Mouse (Mus musculus): ENCODE measurements around the gene Rnf149.
A peak's percentile ranks its signal among the peaks of the same experiment; 100 is the strongest.

The Rnf149 gene

GRCm38 (mm10) chr1:39576431-39577243, 568 bp downstream of the Rnf149 start:
- DNase-seq (ENCODE audit: extremely low read depth, insufficient read length, low spot score), result peak; percentile 83

GRCm38 (mm10) chr1:39575778-39576375, 1.3 kb downstream of the Rnf149 start:
- peak; percentile 8 for DNase-seq (ENCODE audit: extremely low read depth, insufficient read length, low spot score)

- no peak for DNase-seq (ENCODE audit: extremely low read depth, insufficient read length, low spot score)
Measured at GRCm38 (mm10) chr1:39573890-39574289, 3.3 kb downstream of the Rnf149 start.

- DNase-seq (ENCODE audit: extremely low read depth, insufficient read length, low spot score), result no peak
Measured at GRCm38 (mm10) chr1:39571653-39572052, 5.6 kb downstream of the Rnf149 start.

GRCm38 (mm10) chr1:39568079-39568478, 9.1 kb downstream of the Rnf149 start:
- no peak for DNase-seq (ENCODE audit: extremely low read depth, insufficient read length, low spot score)

- DNase-seq (ENCODE audit: extremely low read depth, insufficient read length, low spot score), result no peak
Measured at GRCm38 (mm10) chr1:39564603-39565002, 12.6 kb downstream of the Rnf149 start.

- DNase-seq (ENCODE audit: extremely low read depth, insufficient read length, low spot score), result no peak
Measured at GRCm38 (mm10) chr1:39563161-39563560, 14.0 kb downstream of the Rnf149 start.

- no peak for DNase-seq (ENCODE audit: extremely low read depth, insufficient read length, low spot score)
Measured at GRCm38 (mm10) chr1:39561920-39562319, 15.3 kb downstream of the Rnf149 start.

GRCm38 (mm10) chr1:39559009-39559408, 18.2 kb downstream of the Rnf149 start:
- DNase-seq (ENCODE audit: extremely low read depth, insufficient read length, low spot score), result no peak

- DNase-seq (ENCODE audit: extremely low read depth, insufficient read length, low spot score), result no peak
Measured at GRCm38 (mm10) chr1:39555556-39556415, 21.4 kb downstream of the Rnf149 start.

- no peak for DNase-seq (ENCODE audit: extremely low read depth, insufficient read length, low spot score)
Measured at GRCm38 (mm10) chr1:39549831-39550230, 27.4 kb downstream of the Rnf149 start.

GRCm38 (mm10) chr1:39547238-39547637, 30.0 kb downstream of the Rnf149 start:
- no peak for DNase-seq (ENCODE audit: extremely low read depth, insufficient read length, low spot score)

GRCm38 (mm10) chr1:39546160-39546866, 30.9 kb downstream of the Rnf149 start:
- DNase-seq (ENCODE audit: extremely low read depth, insufficient read length, low spot score), result no peak

- peak; percentile 55 for DNase-seq (ENCODE audit: extremely low read depth, insufficient read length, low spot score)
Measured at GRCm38 (mm10) chr1:39545589-39545988, 31.6 kb downstream of the Rnf149 start.

- DNase-seq (ENCODE audit: extremely low read depth, insufficient read length, low spot score), result no peak
Measured at GRCm38 (mm10) chr1:39540592-39540991, 36.6 kb downstream of the Rnf149 start.

GRCm38 (mm10) chr1:39537631-39538380, 39.4 kb downstream of the Rnf149 start:
- no peak for DNase-seq (ENCODE audit: extremely low read depth, insufficient read length, low spot score)

- DNase-seq (ENCODE audit: extremely low read depth, insufficient read length, low spot score), result no peak
Measured at GRCm38 (mm10) chr1:39536701-39537100, 40.5 kb downstream of the Rnf149 start.

GRCm38 (mm10) chr1:39535515-39536311, 41.5 kb downstream of the Rnf149 start:
- peak; percentile 99 for DNase-seq (ENCODE audit: extremely low read depth, insufficient read length, low spot score)

- no peak for DNase-seq (ENCODE audit: extremely low read depth, insufficient read length, low spot score)
Measured at GRCm38 (mm10) chr1:39534831-39535230, 42.4 kb downstream of the Rnf149 start, which contains the start of gene Cnot11. TSS of gene Cnot11 (plus strand) at chr1:39534992.
